Mouse (Mus musculus): ENCODE data around the gene Gm2035.
"Not testable (repeated sequence)": the region's sequence is repeated elsewhere in the genome, so short reads cannot be mapped to it uniquely, and the experiment has no call there.

- not testable (repeated sequence) for TF ChIP-seq CTCF (IDR thresholded peaks at IDR 0.05; ENCODE audit: control insufficient read depth, insufficient read depth, insufficient replicate concordance, low read depth, low read length); POLR2A (IDR thresholded peaks at IDR 0.05; ENCODE audit: control insufficient read depth, low read depth, low read length)
These were observed 24.6 kb downstream of the Gm2035 start, which contains the start of gene Gm2022 for GRCm38 (mm10) chr12:87895070-87895469.

Measured in testis, adult 2 months (tissue).